Mouse (Mus musculus): ENCODE measurements around the gene Prrx2.

GRCm38 (mm10) chr2:30816383-30816782 is 18.4 kb upstream of the Prrx2 start:
- TF ChIP-seq CTCF (IDR thresholded peaks at IDR 0.05) (no peak), EP300 (IDR thresholded peaks at IDR 0.05) (no peak)

Measured in lung, postnatal 0 days (tissue).